Comparison of ENCODE assay signal across 20 mouse cellular contexts in genomic region chr11:113504459-113505062, GRCm38 (mm10).
DNase-seq lines count a peak whose midpoint lies in the region; ATAC-seq and TF ChIP-seq lines count a peak whose summit lies in the region.
"Had no signal": no experiment of that assay in that cellular context is flagged by ENCODE, and none has a peak within 500 bp of the region (broad histone marks: within the 10 kb centered on the region; RNA-seq: fewer than 3 reads in every experiment).

No protein-coding gene starts in this region.

- ATAC-seq in kidney, embryonic 15.5 days (replicated peaks; ENCODE audit: low FRiP score) = no peak
- no peak for ATAC-seq in lung, postnatal 0 days
- peak; percentile 75 for ATAC-seq in megakaryocyte-erythroid progenitor cell, adult 5-6 weeks (replicated peaks; ENCODE audit: low FRiP score, low TSS enrichment, poor library complexity, severe bottlenecking)

- H3K4me3 ChIP-seq in kidney, embryonic 15.5 days (replicated peaks) = no peak overlapping the region
- H3K4me3 ChIP-seq in lung, postnatal 0 days (ENCODE audit: low read depth, low read length) = no peak overlapping the region
- H3K4me3 ChIP-seq: forebrain, embryonic 12.5 days; heart, adult 2 months; limb, embryonic 12.5 days; midbrain, embryonic 10.5 days had no signal

- H3K4me2 ChIP-seq in kidney, embryonic 15.5 days = no peak overlapping the region
- no peak overlapping the region for H3K4me2 ChIP-seq in lung, postnatal 0 days (replicated peaks; ENCODE audit: low read depth, low read length)
- H3K4me2 ChIP-seq: forebrain, embryonic 12.5 days; limb, embryonic 12.5 days had no signal

- no peak for TF ChIP-seq EP300 in lung, postnatal 0 days (IDR thresholded peaks at IDR 0.05)

- peaks cover 22% of the 10 kb centered on the region for H3K4me1 ChIP-seq in kidney, embryonic 15.5 days
- H3K4me1 ChIP-seq in lung, postnatal 0 days (ENCODE audit: insufficient read depth, low read depth, low read length) = no peaks in the 10 kb centered on the region

- H3K9me3 ChIP-seq in kidney, embryonic 15.5 days (replicated peaks) = no peaks in the 10 kb centered on the region
- no peaks in the 10 kb centered on the region for H3K9me3 ChIP-seq in lung, postnatal 0 days (ENCODE audit: low read length)
- H3K9me3 ChIP-seq: forebrain, embryonic 12.5 days; limb, embryonic 12.5 days; midbrain, embryonic 10.5 days had no signal

- DNase-seq in kidney, adult 11 months = peak; percentile 12
- DNase-seq in lung, postnatal 10 days = peak; percentile 25
- DNase-seq in lung, postnatal 0 days (ENCODE audit: low spot score) = no peak
- no peak for DNase-seq in right cerebral cortex, postnatal 14 days
- DNase-seq in heart, adult 11 months = no peak
- DNase-seq: adrenal gland, postnatal 36 days; cerebellum, adult 2 months; cerebellum, postnatal 36 days; gastrocnemius, postnatal 10 days; heart, adult 2 months; retina, postnatal 1 day; thymus, adult 18-20 months; thymus, postnatal 4 days had no signal

- peaks cover 3% of the 10 kb centered on the region; the same call in 1 of the 2 replicates for H3K27me3 ChIP-seq in kidney, embryonic 15.5 days
- H3K27me3 ChIP-seq in lung, postnatal 0 days (replicated peaks; ENCODE audit: insufficient read depth, low read length) = no peaks in the 10 kb centered on the region
- H3K27me3 ChIP-seq: CH12.LX; forebrain, embryonic 12.5 days; limb, embryonic 12.5 days had no signal

- H3K27ac ChIP-seq in kidney, embryonic 15.5 days = no peak overlapping the region
- H3K27ac ChIP-seq in lung, postnatal 0 days (ENCODE audit: low read length) = no peak overlapping the region
- H3K27ac ChIP-seq: forebrain, embryonic 12.5 days; heart, adult 2 months; limb, embryonic 12.5 days; liver, embryonic 14.5 days; midbrain, embryonic 10.5 days had no signal

- H3K36me3 ChIP-seq in kidney, embryonic 15.5 days = no peaks in the 10 kb centered on the region
- H3K36me3 ChIP-seq in lung, postnatal 0 days (ENCODE audit: insufficient read depth, low read length) = no peaks in the 10 kb centered on the region
- H3K36me3 ChIP-seq: forebrain, embryonic 12.5 days; limb, embryonic 12.5 days; midbrain, embryonic 10.5 days had no signal

- 58% methylated on average over 11 of the region's 11 CpGs for WGBS in kidney, embryonic 15.5 days
- WGBS in lung, postnatal 0 days = 42% methylated on average over 11 of the region's 11 CpGs

- TF ChIP-seq CTCF in lung, postnatal 0 days (IDR thresholded peaks at IDR 0.05) = no peak

- no peak overlapping the region for H3K9ac ChIP-seq in kidney, embryonic 15.5 days
- H3K9ac ChIP-seq in lung, postnatal 0 days (replicated peaks; ENCODE audit: low read depth) = no peak overlapping the region
- H3K9ac ChIP-seq: forebrain, embryonic 12.5 days; limb, embryonic 12.5 days; liver, embryonic 14.5 days had no signal

Comparison
In these comparisons a context has a peak if more than half of its experiments do, and no peak if none do; other contexts are left out.
1. DNase-seq: peak in kidney, adult 11 months (single experiment) and lung, postnatal 10 days (single experiment); none in lung, postnatal 0 days (single experiment), right cerebral cortex, postnatal 14 days (single experiment) and heart, adult 11 months (single experiment).